20 mouse cellular contexts compared by ENCODE assay signal in genomic region chr10:60877075-60877474, GRCm38 (mm10).
"Had no signal": no experiment of that assay in that cellular context is flagged by ENCODE, and none has a peak within 500 bp of the region (broad histone marks: within the 10 kb centered on the region; RNA-seq: fewer than 3 reads in every experiment).

No protein-coding gene starts in this region.

- H3K9ac ChIP-seq: limb, embryonic 12.5 days; limb, embryonic 15.5 days; liver, embryonic 14.5 days; lung, embryonic 15.5 days; neural tube, embryonic 13.5 days had no signal

- H3K9me3 ChIP-seq: limb, embryonic 12.5 days; limb, embryonic 15.5 days; lung, embryonic 15.5 days; neural tube, embryonic 13.5 days had no signal

- H3K4me2 ChIP-seq: limb, embryonic 12.5 days; limb, embryonic 15.5 days; liver, embryonic 11.5 days; lung, embryonic 15.5 days; neural tube, embryonic 13.5 days had no signal

- H3K4me1 ChIP-seq: limb, embryonic 12.5 days; limb, embryonic 15.5 days; lung, embryonic 15.5 days; megakaryocyte, embryonic 14.5 days; midbrain, embryonic 10.5 days; neural tube, embryonic 13.5 days had no signal

- H3K36me3 ChIP-seq: limb, embryonic 12.5 days; limb, embryonic 15.5 days; lung, embryonic 15.5 days; midbrain, embryonic 10.5 days; neural tube, embryonic 13.5 days had no signal

- H3K4me3 ChIP-seq: limb, embryonic 12.5 days; limb, embryonic 15.5 days; lung, embryonic 15.5 days; megakaryocyte, embryonic 14.5 days; midbrain, embryonic 10.5 days; neural tube, embryonic 13.5 days had no signal

- DNase-seq: kidney, adult 2 months; kidney, postnatal 36 days; layer of hippocampus, postnatal 36 days; left cerebral cortex, postnatal 4 days; lung, adult 18-20 months; lung, postnatal 10 days; lung, postnatal 36 days; midbrain, embryonic 14.5 days; thymus, adult 18-20 months; thymus, postnatal 14 days; thymus, postnatal 4 days had no signal

- H3K27ac ChIP-seq: kidney, postnatal 0 days; limb, embryonic 12.5 days; limb, embryonic 15.5 days; liver, embryonic 14.5 days; lung, embryonic 15.5 days; midbrain, embryonic 10.5 days; neural tube, embryonic 13.5 days had no signal

- H3K27me3 ChIP-seq: limb, embryonic 12.5 days; limb, embryonic 15.5 days; lung, embryonic 15.5 days; neural tube, embryonic 13.5 days had no signal
